Mouse (Mus musculus) bone marrow macrophage, adult 2 months (primary cell): ENCODE data around the gene Dennd4a.

Source experiments
- CTCF ChIP-seq: IDR thresholded peaks from 2 replicates; pipeline ENCODE4 v1.5.1; 2012; ENCODE audit warnings: low read depth, mild to moderate bottlenecking, low read length, moderate library complexity
- POLR2A ChIP-seq: IDR thresholded peaks from 2 replicates; pipeline ENCODE4 v1.6.1; 2012; ENCODE audit warnings: mild to moderate bottlenecking, low read depth, low read length, borderline replicate concordance

DNA sequence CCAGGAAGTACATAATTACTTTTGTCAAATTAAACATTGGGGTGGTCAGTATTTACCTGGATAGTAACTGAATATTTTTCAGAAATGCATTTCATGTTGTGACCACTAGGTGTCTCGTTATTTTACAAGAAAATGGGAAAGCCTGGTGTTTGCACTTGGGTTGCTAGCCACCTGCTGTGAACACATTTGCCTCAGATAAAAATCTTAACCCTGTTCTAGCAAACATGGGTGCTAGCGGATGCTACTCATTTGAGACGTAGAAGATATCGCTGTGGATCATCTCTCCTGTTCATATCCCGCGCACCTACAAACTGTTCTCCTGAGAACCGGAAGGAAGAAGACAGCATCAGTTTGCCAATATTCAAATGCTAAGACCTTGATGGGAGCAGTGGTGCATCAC is 31.5 kb upstream of the Dennd4a start:
- TF ChIP-seq POLR2A (no peak), CTCF (no peak)
